Mouse (Mus musculus) C2C12 (cell line): ENCODE measurements around the gene Fkrp. TPM values are rescaled to one million over a fixed set of nuclear protein-coding genes. Genes with fewer than 3 reads are reported as not detected.
A peak's percentile ranks its signal among the peaks of the same experiment; 100 is the strongest.

Experiments used
- H3K27me3 ChIP-seq: one replicate; pipeline ENCODE4 v1.6.1; 2011; ENCODE audit not compliant: control insufficient read depth, insufficient read depth, insufficient read length
- H3K36me3 ChIP-seq: one replicate; pipeline ENCODE4 v1.6.1; 2011; ENCODE audit not compliant: control insufficient read depth, insufficient read depth
- H3K4me3 ChIP-seq: one replicate; pipeline ENCODE4 v1.5.1; 2011; ENCODE audit warnings: mild to moderate bottlenecking, control low read depth; ENCODE audit not compliant: poor library complexity, insufficient read depth, severe bottlenecking
- H3K79me2 ChIP-seq: one replicate; pipeline ENCODE4 v1.6.1; 2011; ENCODE audit not compliant: control insufficient read depth, insufficient read depth
- H3K79me3 ChIP-seq: one replicate; pipeline ENCODE4 v1.6.1; 2011; ENCODE audit warnings: low read depth, control low read depth
- H3ac ChIP-seq: one replicate; pipeline ENCODE3; 2011; ENCODE audit warnings: low read depth; ENCODE audit not compliant: control insufficient read depth, insufficient read length
- CEBPB ChIP-seq: IDR thresholded peaks from one replicate; pipeline ENCODE4 v1.6.1; 2011; ENCODE audit warnings: low read depth, mild to moderate bottlenecking, control low read depth, moderate library complexity
- CTCF ChIP-seq: IDR thresholded peaks from one replicate; pipeline ENCODE4 v1.5.1; 2011; ENCODE audit not compliant: control insufficient read depth, insufficient read depth, insufficient read length
- FOSL1 ChIP-seq: IDR thresholded peaks from one replicate; pipeline ENCODE4 v1.8.0; 2011; ENCODE audit warnings: mild to moderate bottlenecking, low read length; ENCODE audit not compliant: poor library complexity, insufficient read depth, severe bottlenecking
- MAX ChIP-seq: IDR thresholded peaks from one replicate; pipeline ENCODE4 v1.6.1; 2011; ENCODE audit warnings: mild to moderate bottlenecking, control low read depth
- MYOD1 ChIP-seq: IDR thresholded peaks from one replicate; pipeline ENCODE4 v1.6.1; 2011; ENCODE audit warnings: low read depth; ENCODE audit not compliant: control insufficient read depth, insufficient read length
- MYOG ChIP-seq: IDR thresholded peaks from one replicate; pipeline ENCODE4 v1.6.1; 2011; ENCODE audit not compliant: control insufficient read depth, insufficient read length; ENCODE audit errors: extremely low read depth
- USF1 ChIP-seq: IDR thresholded peaks from one replicate; pipeline ENCODE4 v1.6.1; 2011; ENCODE audit warnings: low read depth, mild to moderate bottlenecking, control low read depth, moderate library complexity
- polyA plus RNA-seq: library from polyadenylated mRNA; unstranded; fragments of >200 nt; fragmentation: generic; extraction: Trizol; gene quantifications from one replicate; pipeline ENCODE4 v1.2.1, GENCODE M21; 2012; ENCODE audit warnings: missing spikeins

Fkrp gene
- polyA plus RNA-seq, 1 experiment: 28.9 TPM

GRCm38 (mm10) chr7:16810920-16811648, 5.4 kb downstream of the Fkrp start:
- Histone ChIP-seq H3K4me3 (no peak overlapping the region), H3K27me3 (no peaks in the 10 kb centered on the region), H3K36me3 (peaks cover 11% of the 10 kb centered on the region), H3K79me3 (no peaks in the 10 kb centered on the region), H3K79me2 (no peaks in the 10 kb centered on the region), H3ac (no peak overlapping the region)
- no peak for TF ChIP-seq FOSL1
- TF ChIP-seq MYOG: no peak
- no peak for TF ChIP-seq MYOD1
- no peak for TF ChIP-seq CTCF
- TF ChIP-seq MAX: no peak
- TF ChIP-seq CEBPB: no peak
- TF ChIP-seq USF1: no peak

DNA sequence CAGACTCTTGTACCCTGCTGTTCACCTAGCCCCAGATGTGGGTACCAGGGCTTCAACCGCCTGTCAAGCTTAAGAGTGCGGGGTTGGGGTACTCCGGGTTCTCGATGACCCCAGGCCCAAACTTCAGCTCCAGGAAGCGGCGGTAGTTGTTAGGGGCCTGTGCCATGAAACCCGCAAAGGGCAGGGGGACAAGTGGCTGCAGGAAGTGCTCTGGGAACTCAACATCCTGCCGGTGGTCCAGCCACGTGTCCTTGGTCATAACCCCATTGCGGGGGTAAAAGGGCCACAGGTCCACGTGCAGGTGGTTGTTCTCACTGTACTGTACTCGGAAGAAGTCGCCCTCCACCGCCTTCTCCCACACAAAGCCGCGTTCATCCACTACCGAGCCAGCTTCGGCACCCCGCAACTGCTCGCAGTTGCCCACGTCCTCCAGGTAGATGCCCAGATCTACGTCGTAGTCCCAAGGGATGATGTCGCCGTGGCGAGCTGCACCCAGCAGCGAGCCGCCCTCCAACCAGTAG, 6.1 kb downstream of the Fkrp start:
- TF ChIP-seq CEBPB (no peak), USF1 (no peak), FOSL1 (no peak), CTCF (no peak), MAX (no peak), MYOD1 (no peak), MYOG (no peak)
- Histone ChIP-seq H3K4me3 (no peak overlapping the region), H3ac (no peak overlapping the region), H3K27me3 (no peaks in the 10 kb centered on the region), H3K36me3 (peaks cover 11% of the 10 kb centered on the region), H3K79me2 (no peaks in the 10 kb centered on the region), H3K79me3 (no peaks in the 10 kb centered on the region)

- H3ac ChIP-seq: no peak overlapping the region
- H3K79me2 ChIP-seq: no peaks in the 10 kb centered on the region
- no peak for TF ChIP-seq CEBPB
- peak; percentile 53 for TF ChIP-seq CTCF
- H3K36me3 ChIP-seq: peaks cover 11% of the 10 kb centered on the region
- no peaks in the 10 kb centered on the region for H3K79me3 ChIP-seq
- H3K27me3 ChIP-seq: no peaks in the 10 kb centered on the region
- H3K4me3 ChIP-seq: no peak overlapping the region
Observed at GRCm38 (mm10) chr7:16809739-16810138, 6.8 kb downstream of the Fkrp start.

DNA sequence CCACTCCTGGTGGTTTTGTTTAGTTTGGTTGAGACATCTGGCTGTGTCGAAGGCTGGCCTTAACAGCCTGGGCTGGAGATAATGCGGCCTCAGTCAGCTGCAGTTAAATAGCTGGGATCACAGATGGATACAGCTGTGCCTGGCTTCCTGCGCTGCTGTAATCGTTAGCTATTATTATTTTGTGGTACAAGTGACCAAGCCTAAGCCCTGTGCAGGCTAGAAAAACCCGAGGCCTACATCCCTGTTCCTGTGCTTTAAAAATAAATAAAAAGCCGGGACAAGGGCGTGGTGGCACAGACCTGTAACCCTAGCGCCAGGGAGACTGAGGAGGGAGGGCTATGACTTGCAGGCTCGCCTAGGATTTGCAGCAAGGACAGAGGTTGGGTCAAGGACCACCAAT, 7.9 kb downstream of the Fkrp start:
- no peak overlapping the region for H3ac ChIP-seq
- no peaks in the 10 kb centered on the region for H3K27me3 ChIP-seq
- TF ChIP-seq FOSL1 (no peak), CTCF (no peak), MYOD1 (no peak), CEBPB (no peak), USF1 (no peak), MYOG (no peak), MAX (no peak)

DNA sequence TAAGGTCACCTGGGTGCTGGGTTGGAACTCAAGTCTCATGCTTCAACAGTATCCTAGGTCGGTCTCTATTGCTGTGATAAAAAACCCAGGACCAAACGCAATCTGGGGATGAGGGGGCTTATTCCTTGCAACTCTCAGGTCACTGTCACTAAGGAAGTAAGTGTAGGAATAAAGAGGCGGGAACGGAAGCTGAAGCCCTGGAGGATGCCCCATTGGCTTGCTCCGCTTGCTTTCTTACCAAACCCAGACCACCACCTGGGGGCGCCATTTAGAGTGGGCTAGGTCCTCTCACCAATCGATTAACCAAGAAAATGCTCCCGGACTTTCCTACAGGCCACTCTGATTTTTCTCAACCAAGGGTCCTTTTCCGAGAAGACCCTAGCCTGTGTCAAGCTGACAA, 8.6 kb downstream of the Fkrp start:
- TF ChIP-seq USF1 (no peak), MYOG (no peak), CTCF (no peak), MYOD1 (no peak), CEBPB (no peak), FOSL1 (no peak), MAX (no peak)
- H3K79me3 ChIP-seq: no peaks in the 10 kb centered on the region
- H3ac ChIP-seq: no peak overlapping the region
- no peak overlapping the region for H3K4me3 ChIP-seq
- peaks cover 7% of the 10 kb centered on the region for H3K36me3 ChIP-seq
- no peaks in the 10 kb centered on the region for H3K79me2 ChIP-seq
- H3K27me3 ChIP-seq: no peaks in the 10 kb centered on the region

More for the DNA sequence above, 7.9 kb downstream of the Fkrp start:
- peaks cover 9% of the 10 kb centered on the region for H3K36me3 ChIP-seq
- H3K4me3 ChIP-seq: no peak overlapping the region
- no peaks in the 10 kb centered on the region for H3K79me2 ChIP-seq
- H3K79me3 ChIP-seq: no peaks in the 10 kb centered on the region

DNA sequence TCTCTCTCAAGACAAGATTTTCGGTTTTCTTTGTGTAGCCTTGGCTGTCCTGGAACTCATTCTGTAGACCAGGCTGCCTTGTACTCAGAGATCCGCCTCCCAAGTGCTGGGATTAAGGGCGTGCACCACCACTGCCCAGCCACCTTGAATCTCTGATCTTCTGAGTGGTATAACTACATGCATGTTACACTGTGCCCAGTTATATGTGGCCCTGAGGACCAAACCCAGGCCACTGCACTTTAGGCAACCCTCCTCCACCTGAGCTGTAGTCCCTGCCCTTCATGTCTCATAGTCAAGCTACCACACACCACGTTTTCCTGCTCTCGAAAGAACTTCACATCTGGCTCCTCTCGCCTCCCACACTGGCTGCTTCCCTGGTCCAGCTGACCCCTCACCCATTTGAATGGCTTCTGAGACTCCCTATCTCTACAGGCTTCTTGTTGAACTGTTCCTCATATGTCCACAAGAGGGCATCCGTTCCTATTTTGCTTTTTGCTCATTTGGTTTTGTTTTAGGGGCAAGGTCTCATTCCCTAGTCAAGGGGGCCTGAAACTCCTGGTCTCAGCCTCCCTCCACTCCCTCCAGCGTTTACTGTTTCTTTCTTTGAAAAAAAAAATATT, 12.0 kb downstream of the Fkrp start:
- Histone ChIP-seq H3K79me2 (no peaks in the 10 kb centered on the region), H3K4me3 (no peak overlapping the region), H3K36me3 (peaks cover 7% of the 10 kb centered on the region), H3K27me3 (no peaks in the 10 kb centered on the region), H3ac (no peak overlapping the region), H3K79me3 (no peaks in the 10 kb centered on the region)
- no peak for TF ChIP-seq USF1
- no peak for TF ChIP-seq MYOD1
- no peak for TF ChIP-seq CEBPB
- no peak for TF ChIP-seq FOSL1
- TF ChIP-seq CTCF: no peak
- TF ChIP-seq MYOG: no peak
- no peak for TF ChIP-seq MAX
